Mouse (Mus musculus) embryonic facial prominence, embryonic 11.5 days (tissue): ENCODE results near the gene Arhgef26. TPM values are rescaled to one million over a fixed set of nuclear protein-coding genes. Genes with fewer than 3 reads are reported as not detected.

Source experiments
- ATAC-seq: fragments of 200-750 bp; cut with Nextera tagmentation; replicated peaks from 2 replicates; pipeline ENCODE4 v1.8.0; 2017; ENCODE audit warnings: low read depth; ENCODE audit not compliant: insufficient number of reproducible peaks, low FRiP score, low TSS enrichment
- DNase-seq: peaks from one replicate; pipeline ENCODE4 v3.0.0-alpha.2; 2015; ENCODE audit warnings: low spot score
- H3K27ac ChIP-seq: fragments of 300-500 bp; sonication (generic); replicated peaks from 2 replicates; pipeline ENCODE4 v1.5.1; 2014; ENCODE audit warnings: mild to moderate bottlenecking, low read depth, low read length, control low read depth
- H3K27me3 ChIP-seq: fragments of 300-500 bp; sonication (generic); 2 replicates; pipeline ENCODE4 v1.6.1; 2014; ENCODE audit warnings: mild to moderate bottlenecking, low read length, moderate library complexity, mixed read lengths; ENCODE audit not compliant: control insufficient read depth, insufficient read depth
- H3K36me3 ChIP-seq: fragments of 300-500 bp; sonication (generic); replicated peaks from 2 replicates; pipeline ENCODE4 v1.6.1; 2014; ENCODE audit warnings: low read depth, mild to moderate bottlenecking, low read length, moderate library complexity, mixed read lengths; ENCODE audit not compliant: control insufficient read depth, insufficient read depth
- H3K4me1 ChIP-seq: fragments of 300-500 bp; sonication (generic); 2 replicates; pipeline ENCODE4 v1.6.1; 2014; ENCODE audit warnings: low read length, mixed read lengths; ENCODE audit not compliant: control insufficient read depth, insufficient read depth
- H3K4me2 ChIP-seq: fragments of 300-500 bp; sonication (generic); 2 replicates; pipeline ENCODE4 v1.6.1; 2014; ENCODE audit warnings: low read depth, mild to moderate bottlenecking, control low read depth, low read length, moderate library complexity
- H3K4me3 ChIP-seq: fragments of 300-500 bp; sonication (generic); 2 replicates; pipeline ENCODE4 v1.5.1; 2014; ENCODE audit warnings: low read depth, low read length, control low read depth
- H3K9ac ChIP-seq: fragments of 300-500 bp; sonication (generic); replicated peaks from 2 replicates; pipeline ENCODE4 v1.6.1; 2014; ENCODE audit warnings: mild to moderate bottlenecking, control low read depth, low read length
- H3K9me3 ChIP-seq: fragments of 300-500 bp; sonication (generic); replicated peaks from 2 replicates; pipeline ENCODE4 v1.6.1; 2016; ENCODE audit warnings: mild to moderate bottlenecking, low read length, inconsistent platforms, mixed read lengths; ENCODE audit not compliant: control insufficient read depth
- WGBS: fragments of 180-500 bp; shearing (Covaris S2); extraction: QIAGEN DNeasy Blood & Tissue Kit; methylation state at CpG from one replicate; pipeline ENCODE4 v1.1.7; 2014; 5-methylcytosine and 5-hydroxymethylcytosine counted together
- polyA plus RNA-seq: library from polyadenylated mRNA; unstranded; fragments of >200 nt; fragmentation: Nextera tagmentation; extraction: Ambion mirVana; gene quantifications from 2 replicates; pipeline ENCODE4 v1.2.1, GENCODE M21; 2014

The Arhgef26 gene
- polyA plus RNA-seq, 1 experiment from 2014 or later = 4.7 TPM

GRCm38 (mm10) chr3:62409555-62410182 lies 71.5 kb downstream of the Arhgef26 start:
- 50% methylated on average over 8 of the region's 8 CpGs for WGBS
- H3K27ac ChIP-seq = no peak overlapping the region
- DNase-seq = no peak

DNA sequence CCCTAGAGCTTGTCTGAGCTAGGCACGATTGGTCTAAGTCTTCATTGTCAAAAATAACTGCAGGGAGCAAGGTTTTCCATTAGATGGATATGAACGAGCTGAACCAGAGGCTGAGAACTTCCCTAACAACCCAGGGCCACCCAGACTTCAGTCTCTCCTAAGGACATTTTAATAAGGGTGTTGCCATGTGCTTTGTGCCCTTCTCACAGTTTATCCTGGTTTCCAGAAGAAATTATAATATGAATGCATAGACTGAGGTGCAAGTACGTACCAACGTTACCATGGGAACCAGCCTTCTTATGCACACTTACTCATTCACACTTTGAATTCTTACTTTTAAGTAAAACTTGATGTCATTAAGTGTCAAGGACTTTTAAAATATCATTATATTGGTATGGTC lies 72.3 kb downstream of the Arhgef26 start:
- ATAC-seq = no peak

More at GRCm38 (mm10) chr3:62409555-62410182, 71.5 kb downstream of the Arhgef26 start:
- Histone ChIP-seq H3K4me3 (no peak overlapping the region), H3K9me3 (no peaks in the 10 kb centered on the region), H3K4me1 (no peaks in the 10 kb centered on the region), H3K9ac (no peak overlapping the region), H3K27me3 (no peaks in the 10 kb centered on the region), H3K4me2 (no peak overlapping the region), H3K36me3 (no peaks in the 10 kb centered on the region)
- no peak for ATAC-seq

DNA sequence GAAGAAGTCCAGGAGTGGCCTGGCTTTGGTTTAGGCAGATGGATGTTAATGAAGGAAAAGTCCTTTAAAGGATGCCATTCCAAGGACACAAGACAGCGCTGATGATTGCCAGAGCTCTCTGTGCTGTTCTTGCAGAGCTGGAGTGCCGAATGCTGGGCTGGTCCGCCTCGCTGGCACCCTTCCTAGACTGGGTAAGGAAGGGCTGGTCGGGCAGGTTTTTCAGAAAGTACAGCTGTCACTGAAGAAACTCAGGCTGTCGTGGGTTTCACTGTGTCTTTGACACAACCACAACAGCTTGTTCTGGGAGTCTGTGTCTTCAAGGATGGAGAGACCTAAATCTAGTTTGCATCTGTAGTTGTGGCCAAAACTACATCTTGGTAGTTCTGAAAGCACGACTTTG lies 74.6 kb downstream of the Arhgef26 start:
- no peak overlapping the region for H3K27ac ChIP-seq

More for the DNA sequence above, 72.3 kb downstream of the Arhgef26 start:
- Histone ChIP-seq H3K36me3 (no peaks in the 10 kb centered on the region), H3K27ac (no peak overlapping the region), H3K4me3 (no peak overlapping the region), H3K4me1 (no peaks in the 10 kb centered on the region), H3K9ac (no peak overlapping the region), H3K27me3 (no peaks in the 10 kb centered on the region), H3K4me2 (no peak overlapping the region), H3K9me3 (no peaks in the 10 kb centered on the region)
- WGBS = 91% methylated on average over 4 of the region's 4 CpGs
- no peak for DNase-seq

DNA sequence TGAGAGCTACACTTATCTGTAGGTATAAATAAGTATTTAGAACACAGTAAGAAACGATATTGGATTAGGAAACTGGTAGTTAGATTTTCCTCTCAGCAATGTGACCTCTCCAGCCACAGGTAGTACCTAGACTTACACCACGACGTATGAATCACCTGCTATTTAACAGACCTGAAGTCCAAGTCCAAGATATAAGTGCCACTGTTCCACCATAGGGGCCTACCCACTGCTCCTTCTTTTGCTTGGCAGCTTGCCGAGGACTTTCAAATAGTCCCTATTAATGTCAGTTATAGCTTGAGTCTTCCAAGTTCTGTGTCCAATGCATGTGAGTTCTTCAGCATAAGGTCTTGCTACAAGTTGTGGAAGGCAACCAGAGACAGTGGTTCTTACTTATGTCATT lies 76.8 kb downstream of the Arhgef26 start:
- no peaks in the 10 kb centered on the region for H3K9me3 ChIP-seq
- 97% methylated on average over 4 of the region's 4 CpGs for WGBS
- H3K36me3 ChIP-seq = no peaks in the 10 kb centered on the region
- H3K4me1 ChIP-seq = no peaks in the 10 kb centered on the region
- no peak for ATAC-seq
- H3K27me3 ChIP-seq = no peaks in the 10 kb centered on the region
- H3K27ac ChIP-seq = no peak overlapping the region
- no peak overlapping the region for H3K9ac ChIP-seq
- no peak overlapping the region for H3K4me3 ChIP-seq
- DNase-seq = no peak
- H3K4me2 ChIP-seq = no peak overlapping the region

More for the DNA sequence above, 74.6 kb downstream of the Arhgef26 start:
- H3K27me3 ChIP-seq = no peaks in the 10 kb centered on the region
- 83% methylated on average over 7 of the region's 7 CpGs for WGBS
- ATAC-seq = no peak
- no peaks in the 10 kb centered on the region for H3K4me1 ChIP-seq
- H3K4me3 ChIP-seq = no peak overlapping the region
- H3K4me2 ChIP-seq = no peak overlapping the region
- no peak for DNase-seq
- H3K9me3 ChIP-seq = no peaks in the 10 kb centered on the region
- H3K36me3 ChIP-seq = no peaks in the 10 kb centered on the region
- H3K9ac ChIP-seq = no peak overlapping the region

DNA sequence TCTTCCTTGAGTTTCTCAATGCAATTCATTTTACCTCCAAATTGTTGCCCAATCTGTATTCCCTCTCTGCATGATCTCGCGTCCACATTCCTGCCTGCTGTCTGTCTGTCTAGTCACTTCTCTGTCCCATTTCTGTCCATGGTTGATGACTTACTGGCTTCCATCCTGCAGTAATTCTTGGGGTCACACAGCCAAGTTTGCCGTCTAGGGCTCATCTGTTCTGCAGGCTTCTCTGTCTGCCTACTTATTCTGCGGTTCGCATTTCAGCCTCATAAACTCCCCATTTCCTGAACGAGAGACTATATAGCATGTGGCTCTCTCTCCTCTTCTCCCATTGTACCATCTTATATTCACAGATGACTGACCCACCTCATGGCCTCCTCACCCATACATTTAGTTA lies 79.3 kb downstream of the Arhgef26 start:
- no peak overlapping the region for H3K4me2 ChIP-seq
- no peak overlapping the region for H3K4me3 ChIP-seq
- H3K9ac ChIP-seq = no peak overlapping the region
- WGBS = 89% methylated on average over 6 of the region's 6 CpGs
- H3K27me3 ChIP-seq = no peaks in the 10 kb centered on the region
- no peak overlapping the region for H3K27ac ChIP-seq
- H3K4me1 ChIP-seq = no peaks in the 10 kb centered on the region
- no peaks in the 10 kb centered on the region for H3K36me3 ChIP-seq
- no peaks in the 10 kb centered on the region for H3K9me3 ChIP-seq
- ATAC-seq = no peak
- no peak for DNase-seq

DNA sequence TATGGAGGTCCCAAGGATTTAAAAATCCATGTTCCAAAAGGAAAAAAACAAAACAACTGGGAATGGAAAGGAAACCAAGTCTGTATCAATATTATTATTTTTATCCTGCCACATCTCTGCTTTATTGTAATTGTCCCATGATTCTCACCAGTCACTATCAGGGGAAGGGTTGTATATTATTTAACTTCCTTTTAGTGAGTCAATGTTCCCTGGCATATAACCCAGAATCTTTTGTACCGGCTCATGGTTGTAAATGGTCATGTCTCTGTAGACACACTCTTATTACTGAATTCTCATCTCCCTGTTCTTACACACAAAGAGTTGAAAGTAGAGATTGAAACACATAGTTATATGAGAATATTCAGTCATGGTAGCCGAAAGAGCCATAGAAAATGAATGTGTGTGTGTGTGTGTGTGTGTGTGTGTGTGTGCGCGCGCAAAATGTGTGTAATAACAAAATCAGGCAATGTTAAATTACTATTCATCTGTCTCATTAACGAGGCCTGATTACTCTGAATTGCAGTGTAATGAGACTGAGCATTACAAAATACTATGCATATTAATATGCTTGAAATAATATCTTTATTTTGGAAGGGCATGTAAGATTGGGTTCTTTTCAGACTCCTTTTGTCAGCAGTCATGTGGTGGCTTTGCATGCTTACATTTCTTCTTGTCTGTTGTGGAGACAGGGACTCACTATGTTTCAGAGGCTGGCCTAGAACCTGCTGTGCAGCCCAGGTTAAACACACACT lies 80.4 kb downstream of the Arhgef26 start:
- no peak for ATAC-seq
- Histone ChIP-seq H3K27me3 (no peaks in the 10 kb centered on the region), H3K9me3 (no peaks in the 10 kb centered on the region), H3K9ac (no peak overlapping the region), H3K36me3 (no peaks in the 10 kb centered on the region), H3K4me2 (no peak overlapping the region), H3K4me1 (no peaks in the 10 kb centered on the region), H3K4me3 (no peak overlapping the region), H3K27ac (no peak overlapping the region)
- 97% methylated on average over 6 of the region's 6 CpGs for WGBS
- no peak for DNase-seq

GRCm38 (mm10) chr3:62433675-62434074 lies 95.5 kb downstream of the Arhgef26 start:
- 72% methylated on average over 4 of the region's 4 CpGs for WGBS
- DNase-seq (no peak), ATAC-seq (no peak)
- H3K9ac ChIP-seq = no peak overlapping the region
- H3K9me3 ChIP-seq = no peaks in the 10 kb centered on the region
- H3K4me2 ChIP-seq = no peak overlapping the region
- no peak overlapping the region for H3K4me3 ChIP-seq
- H3K27ac ChIP-seq = no peak overlapping the region
- no peaks in the 10 kb centered on the region for H3K27me3 ChIP-seq
- no peaks in the 10 kb centered on the region for H3K36me3 ChIP-seq
- no peaks in the 10 kb centered on the region for H3K4me1 ChIP-seq

GRCm38 (mm10) chr3:62435923-62436322 lies 97.8 kb downstream of the Arhgef26 start:
- no peaks in the 10 kb centered on the region for H3K36me3 ChIP-seq
- no peak overlapping the region for H3K4me3 ChIP-seq
- H3K27me3 ChIP-seq = no peaks in the 10 kb centered on the region
- DNase-seq (no peak), ATAC-seq (no peak)
- no peak overlapping the region for H3K9ac ChIP-seq
- no peak overlapping the region for H3K4me2 ChIP-seq
- H3K9me3 ChIP-seq = no peaks in the 10 kb centered on the region
- no peak overlapping the region for H3K27ac ChIP-seq
- no peaks in the 10 kb centered on the region for H3K4me1 ChIP-seq
